Mouse (Mus musculus) small intestine, adult 2 months (tissue): ENCODE measurements at regions not wholly inside any gene's neighbourhood (a gene's known extent, or its start where the extent isn't known, plus 50 kb on each side); places are given as distances from the start of the nearest gene placed in this dataset.

Experiments used
- H3K27ac ChIP-seq: fragments of 200-500 bp; 2 replicates; pipeline ENCODE4 v1.5.1; 2012; ENCODE audit warnings: low read depth, low read length, control low read depth, inconsistent platforms; ENCODE audit not compliant: insufficient read depth
- H3K27me3 ChIP-seq: fragments of 200-500 bp; 2 replicates; pipeline ENCODE4 v1.6.1; 2012; ENCODE audit warnings: mild to moderate bottlenecking, moderate library complexity, low read length, inconsistent platforms; ENCODE audit not compliant: control insufficient read depth, insufficient read depth
- H3K36me3 ChIP-seq: fragments of 200-500 bp; 2 replicates; pipeline ENCODE4 v1.6.1; 2012; ENCODE audit warnings: mild to moderate bottlenecking, low read length, control low read depth, inconsistent platforms; ENCODE audit not compliant: control insufficient read depth, insufficient read depth
- H3K4me1 ChIP-seq: fragments of 200-500 bp; 2 replicates; pipeline ENCODE4 v1.6.1; 2012; ENCODE audit warnings: low read length, inconsistent platforms, mixed read lengths; ENCODE audit not compliant: control insufficient read depth, insufficient read depth, insufficient read length
- H3K4me3 ChIP-seq: fragments of 200-500 bp; 2 replicates; pipeline ENCODE4 v1.5.1; 2012; ENCODE audit warnings: low read depth, mild to moderate bottlenecking, control low read depth, inconsistent platforms, low read length, moderate library complexity
- CTCF ChIP-seq: fragments of 200-500 bp; IDR thresholded peaks from 2 replicates; pipeline ENCODE4 v1.5.1; 2012; ENCODE audit warnings: low read depth, mild to moderate bottlenecking, control low read depth, inconsistent platforms, low read length, moderate library complexity, mixed read lengths; ENCODE audit not compliant: insufficient replicate concordance, insufficient read length; ENCODE audit errors: extremely low read depth
- POLR2A ChIP-seq: fragments of 200-500 bp; IDR thresholded peaks from 2 replicates; pipeline ENCODE4 v1.6.1; 2012; ENCODE audit warnings: low read depth, mild to moderate bottlenecking, control low read depth, inconsistent platforms, low read length, moderate library complexity
- WGBS: fragments of 180-500 bp; shearing (Covaris S2); methylation state at CpG from one replicate; pipeline ENCODE4 v1.1.7; 2018; 5-methylcytosine and 5-hydroxymethylcytosine counted together

- H3K4me1 ChIP-seq, result no peaks in the 10 kb centered on the region
- no peak overlapping the region for H3K27ac ChIP-seq
- no peaks in the 10 kb centered on the region for H3K36me3 ChIP-seq
- no peak overlapping the region for H3K4me3 ChIP-seq
- no peaks in the 10 kb centered on the region for H3K27me3 ChIP-seq
- TF ChIP-seq POLR2A, result no peak
- TF ChIP-seq CTCF, result no peak
Measured at GRCm38 (mm10) chr9:61511436-61511835, 139.3 kb downstream of the Tle3 start.

DNA sequence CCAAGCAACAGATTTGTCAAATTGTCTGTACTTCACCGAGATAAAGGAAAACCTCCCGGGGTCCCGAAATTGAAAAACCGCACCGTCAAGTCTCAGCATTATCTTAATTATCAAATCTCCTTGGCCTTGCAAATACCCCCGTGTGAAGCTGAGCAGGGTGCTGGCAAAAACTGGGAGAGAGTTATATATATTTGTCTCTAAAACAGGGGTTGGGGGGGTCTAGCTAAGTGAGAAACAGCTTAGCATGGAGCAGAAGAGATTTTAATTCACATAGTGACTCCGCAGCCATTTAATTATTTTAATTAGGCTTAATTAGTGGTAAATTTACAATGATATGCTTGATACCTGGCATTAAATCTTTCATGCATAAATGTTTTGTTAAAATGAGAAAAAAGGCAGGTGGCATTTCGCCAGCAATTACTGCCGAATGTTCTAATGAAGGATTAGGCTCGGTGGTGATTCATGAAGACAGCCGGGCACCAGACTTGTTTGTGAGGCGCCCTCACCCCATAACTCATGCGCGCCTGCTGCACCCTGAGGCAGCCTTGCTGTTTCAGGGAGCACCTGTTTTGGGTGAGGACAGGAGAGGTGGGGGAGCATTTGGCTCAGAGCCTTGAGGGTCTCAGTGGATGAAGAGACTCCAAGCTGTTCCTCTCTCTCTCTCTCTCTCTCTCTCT, 138.2 kb downstream of the Tle3 start:
- Histone ChIP-seq H3K4me1 (no peaks in the 10 kb centered on the region), H3K4me3 (no peak overlapping the region), H3K27ac (no peak overlapping the region), H3K36me3 (no peaks in the 10 kb centered on the region), H3K27me3 (no peaks in the 10 kb centered on the region)
- WGBS, result 60% methylated on average over 14 of the region's 14 CpGs
- no peak for TF ChIP-seq CTCF
- no peak for TF ChIP-seq POLR2A

DNA sequence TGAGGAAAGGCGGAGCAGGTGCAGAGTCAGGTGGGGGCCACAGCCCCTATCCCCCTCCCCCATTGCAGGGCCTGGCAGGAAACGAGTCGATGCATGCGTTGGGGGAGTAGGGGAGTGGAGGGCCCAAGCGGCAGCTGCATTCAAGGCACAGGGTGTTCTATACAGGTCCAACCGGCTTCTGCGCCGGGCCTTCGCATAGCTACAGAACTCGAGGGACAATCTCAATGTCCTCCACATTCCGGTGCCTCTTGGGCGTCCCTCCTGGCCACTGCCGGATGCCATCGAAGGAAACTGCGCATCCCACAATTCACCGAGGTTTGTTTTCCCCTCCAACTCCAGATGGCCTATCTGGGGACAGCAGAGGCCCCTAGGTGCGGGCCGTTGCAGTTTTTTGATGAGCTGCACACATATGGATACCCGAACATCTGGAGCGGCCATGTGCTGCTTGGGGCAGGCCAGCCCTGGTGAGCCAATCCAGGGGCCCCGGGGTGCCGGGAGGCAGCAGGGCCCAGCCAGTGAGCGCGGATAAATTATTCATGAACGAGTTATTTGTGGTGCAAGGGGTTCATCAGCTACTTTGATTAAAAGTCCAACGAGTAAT, 137.5 kb downstream of the Tle3 start:
- TF ChIP-seq CTCF, result no peak
- TF ChIP-seq POLR2A, result no peak

GRCm38 (mm10) chr9:61509091-61509490, 136.9 kb downstream of the Tle3 start:
- H3K27me3 ChIP-seq, result no peaks in the 10 kb centered on the region
- TF ChIP-seq POLR2A (no peak), CTCF (no peak)
- H3K36me3 ChIP-seq, result no peaks in the 10 kb centered on the region
- no peak overlapping the region for H3K27ac ChIP-seq
- H3K4me3 ChIP-seq, result no peak overlapping the region
- H3K4me1 ChIP-seq, result no peaks in the 10 kb centered on the region
- whole genome bisulfite sequencing, result 80% methylated on average over 5 of the region's 5 CpGs

More for the DNA sequence above, 137.5 kb downstream of the Tle3 start:
- 45% methylated on average over 26 of the region's 26 CpGs for WGBS
- no peak overlapping the region for H3K4me3 ChIP-seq
- H3K36me3 ChIP-seq, result no peaks in the 10 kb centered on the region
- H3K27me3 ChIP-seq, result no peaks in the 10 kb centered on the region
- no peak overlapping the region for H3K27ac ChIP-seq
- no peaks in the 10 kb centered on the region for H3K4me1 ChIP-seq

- Histone ChIP-seq H3K27me3 (no peaks in the 10 kb centered on the region), H3K27ac (no peak overlapping the region), H3K36me3 (no peaks in the 10 kb centered on the region), H3K4me3 (no peak overlapping the region), H3K4me1 (no peaks in the 10 kb centered on the region)
- 83% methylated on average over 9 of the region's 9 CpGs for WGBS
- no peak for TF ChIP-seq CTCF
- no peak for TF ChIP-seq POLR2A
Measured at GRCm38 (mm10) chr9:61500851-61501250, 128.7 kb downstream of the Tle3 start.

DNA sequence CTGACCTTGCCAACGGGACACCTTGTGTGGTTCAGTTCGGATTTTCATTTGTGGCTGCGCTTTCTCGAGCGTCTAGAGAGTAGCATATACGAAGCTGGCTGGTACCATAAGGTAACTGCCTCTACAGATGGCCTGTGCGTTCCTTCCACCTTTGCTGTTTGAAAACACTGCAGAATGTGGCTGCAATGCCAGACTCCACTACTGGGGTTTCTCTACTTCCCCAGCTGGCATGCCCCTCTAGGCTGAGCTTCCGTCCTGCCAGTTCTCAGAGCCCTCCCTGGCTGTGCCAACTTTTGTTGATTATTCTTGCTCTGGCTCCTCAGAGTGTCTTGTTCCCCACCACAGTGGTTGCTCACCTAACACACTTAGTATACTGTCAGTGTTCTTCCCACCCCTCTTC, 120.7 kb downstream of the Tle3 start:
- Histone ChIP-seq H3K36me3 (no peaks in the 10 kb centered on the region), H3K27me3 (0 out of 2 replicates have a peak, but pooled peaks cover 5% of the 10 kb centered on the region), H3K4me1 (no peaks in the 10 kb centered on the region), H3K27ac (no peak overlapping the region), H3K4me3 (no peak overlapping the region)
- TF ChIP-seq POLR2A (no peak), CTCF (no peak)
- 74% methylated on average over 8 of the region's 8 CpGs for WGBS

DNA sequence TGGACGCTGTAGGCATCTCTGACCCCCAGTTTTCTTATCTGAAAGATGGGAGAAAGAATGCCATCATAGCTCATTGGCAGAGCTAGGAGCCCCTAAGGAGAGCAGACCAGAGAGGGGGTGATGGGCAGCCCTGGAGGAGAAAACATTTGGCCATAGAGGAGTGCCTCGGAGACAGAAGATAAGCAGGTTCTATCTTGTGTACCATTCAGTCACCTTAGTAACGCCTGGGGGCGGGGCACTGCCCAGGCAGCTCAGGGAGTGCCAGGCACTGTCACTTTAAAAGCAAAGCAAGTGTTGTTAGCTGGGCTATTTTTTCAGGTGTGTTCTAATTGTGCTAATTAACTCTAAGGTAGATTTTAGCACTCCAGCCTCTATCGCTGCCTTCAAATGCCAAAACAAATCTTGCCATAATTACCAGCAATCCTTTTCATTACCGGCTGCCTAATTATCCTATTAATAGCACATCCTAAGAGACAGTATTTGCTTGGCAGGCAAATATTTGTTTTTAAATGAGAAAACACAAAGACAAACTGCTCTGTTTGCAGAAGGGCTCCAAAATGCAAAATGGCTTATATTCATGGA, 119.1 kb downstream of the Tle3 start:
- no peak overlapping the region for H3K4me3 ChIP-seq
- no peak overlapping the region for H3K27ac ChIP-seq
- H3K4me1 ChIP-seq, result no peaks in the 10 kb centered on the region
- TF ChIP-seq POLR2A (no peak), CTCF (no peak)
- 23% methylated on average over 6 of the region's 6 CpGs for WGBS
- H3K27me3 ChIP-seq, result 0 out of 2 replicates have a peak, but pooled peaks cover 5% of the 10 kb centered on the region
- no peaks in the 10 kb centered on the region for H3K36me3 ChIP-seq
